Mouse (Mus musculus): Measurements from ENCODE around the gene F8.

- TF ChIP-seq CTCF (conservative IDR thresholded peaks at IDR 0.05 in 1 of 2, IDR thresholded peaks at IDR 0.05 in 1 of 2; ENCODE audit: low read depth in 2 of 2, low read length in 2 of 2): no peak
- TF ChIP-seq TBP (conservative IDR thresholded peaks at IDR 0.05; ENCODE audit: low read depth, low read length): no peak
- no peak for TF ChIP-seq USF1 (IDR thresholded peaks at IDR 0.05; ENCODE audit: low read depth, low read length)
Measured at GRCm38 (mm10) chrX:75126893-75127292, 255.5 kb downstream of the F8 start.
